Mouse (Mus musculus) spleen, adult 2 months (tissue): ENCODE measurements around the gene Mov10.

ENCODE experiments used
- CTCF ChIP-seq: fragments of 200-500 bp; IDR thresholded peaks from 2 replicates; pipeline ENCODE4 v1.5.1; 2011; ENCODE audit warnings: mild to moderate bottlenecking, inconsistent platforms; ENCODE audit not compliant: insufficient read depth, insufficient read length, insufficient replicate concordance; ENCODE audit errors: extremely low read depth
- POLR2A ChIP-seq: fragments of 200-500 bp; IDR thresholded peaks from 2 replicates; pipeline ENCODE4 v1.6.1; 2011; ENCODE audit warnings: low read depth, low read length, inconsistent platforms

GRCm38 (mm10) chr3:104820426-104820825 is 2.1 kb upstream of the Mov10 start:
- no peak for TF ChIP-seq CTCF
- TF ChIP-seq POLR2A: no peak
